Mouse (Mus musculus) heart, embryonic 10.5 days (tissue): ENCODE results near the gene Ilk. TPM values are rescaled to one million over a fixed set of nuclear protein-coding genes. Genes with fewer than 3 reads are reported as not detected.
"Not testable (repeated sequence)": the region's sequence is repeated elsewhere in the genome, so short reads cannot be mapped to it uniquely, and the experiment has no call there.

ENCODE experiments used
- DNase-seq: peaks from one replicate; pipeline ENCODE4 v3.0.0-alpha.2; 2017; ENCODE audit warnings: low spot score
- H3K27ac ChIP-seq: fragments of 300-500 bp; sonication (generic); 2 replicates; pipeline ENCODE4 v1.5.1; 2016; ENCODE audit warnings: mild to moderate bottlenecking
- H3K27me3 ChIP-seq: fragments of 300-500 bp; sonication (generic); 2 replicates; pipeline ENCODE4 v1.6.1; 2016; ENCODE audit warnings: mild to moderate bottlenecking; ENCODE audit not compliant: poor library complexity, insufficient read depth, severe bottlenecking
- H3K36me3 ChIP-seq: fragments of 300-500 bp; sonication (generic); 2 replicates; pipeline ENCODE4 v1.6.1; 2016; ENCODE audit warnings: mild to moderate bottlenecking, moderate library complexity
- H3K4me1 ChIP-seq: fragments of 300-500 bp; sonication (generic); 2 replicates; pipeline ENCODE4 v1.6.1; 2016; ENCODE audit warnings: mild to moderate bottlenecking
- H3K4me3 ChIP-seq: fragments of 300-500 bp; sonication (generic); 2 replicates; pipeline ENCODE4 v1.5.1; 2016; ENCODE audit warnings: mild to moderate bottlenecking, moderate library complexity
- H3K9me3 ChIP-seq: fragments of 300-500 bp; sonication (generic); 2 replicates; pipeline ENCODE4 v1.6.1; 2016; ENCODE audit warnings: mild to moderate bottlenecking, moderate library complexity
- WGBS: fragments of 180-500 bp; shearing (Covaris S2); methylation state at CpG from one replicate; pipeline ENCODE4 v1.1.7; 2016; 5-methylcytosine and 5-hydroxymethylcytosine counted together
- polyA plus RNA-seq: library from polyadenylated mRNA; unstranded; fragments of >200 nt; fragmentation: Nextera tagmentation; extraction: Ambion mirVana; gene quantifications from 2 replicates; pipeline ENCODE4 v1.2.1, GENCODE M21; 2016

Ilk gene
- 371 and 403 TPM in 2 replicates for polyA plus RNA-seq

- Histone ChIP-seq H3K36me3 (peaks cover 54% of the 10 kb centered on the region), H3K4me3 (peak within 1 kb of the TSS; percentile 92), H3K27ac (peak within 1 kb of the TSS; percentile 98), H3K27me3 (no peaks in the 10 kb centered on the region), H3K9me3 (no peaks in the 10 kb centered on the region), H3K4me1 (peaks cover 23% of the 10 kb centered on the region)
- WGBS: under 1% methylated on average over 61 of the region's 62 CpGs
- peak; percentile 96 for DNase-seq
These were observed at the start of gene Ilk for GRCm38 (mm10) chr7:105736264-105736901. Ilk (plus strand) TSS chr7:105736592.

DNA sequence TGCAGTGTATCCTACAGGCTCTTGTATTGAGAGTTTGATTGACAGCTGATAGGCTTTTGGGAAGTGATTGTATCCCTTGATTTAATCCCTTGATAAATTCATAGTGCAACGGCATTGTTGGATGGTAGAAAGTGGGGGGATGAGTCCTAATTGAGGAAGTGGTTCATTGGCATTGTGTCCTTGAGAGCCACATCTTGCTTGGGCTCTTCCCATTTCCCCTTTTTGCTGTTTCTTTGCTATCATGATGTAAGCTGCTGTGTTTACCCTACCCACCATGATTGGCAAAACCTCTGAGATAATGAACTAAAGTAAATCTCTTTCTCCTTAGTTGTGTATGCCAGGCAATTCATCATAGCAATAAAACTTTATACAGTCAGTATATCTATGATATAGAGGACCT lies 45.5 kb upstream of the Ilk start:
- Histone ChIP-seq H3K4me3 (no peak overlapping the region), H3K4me1 (no peaks in the 10 kb centered on the region), H3K27me3 (no peaks in the 10 kb centered on the region), H3K9me3 (no peaks in the 10 kb centered on the region), H3K36me3 (no peaks in the 10 kb centered on the region), H3K27ac (no peak overlapping the region)
- DNase-seq: no peak
- WGBS: 72% methylated on average over 1 of the region's 1 CpGs

DNA sequence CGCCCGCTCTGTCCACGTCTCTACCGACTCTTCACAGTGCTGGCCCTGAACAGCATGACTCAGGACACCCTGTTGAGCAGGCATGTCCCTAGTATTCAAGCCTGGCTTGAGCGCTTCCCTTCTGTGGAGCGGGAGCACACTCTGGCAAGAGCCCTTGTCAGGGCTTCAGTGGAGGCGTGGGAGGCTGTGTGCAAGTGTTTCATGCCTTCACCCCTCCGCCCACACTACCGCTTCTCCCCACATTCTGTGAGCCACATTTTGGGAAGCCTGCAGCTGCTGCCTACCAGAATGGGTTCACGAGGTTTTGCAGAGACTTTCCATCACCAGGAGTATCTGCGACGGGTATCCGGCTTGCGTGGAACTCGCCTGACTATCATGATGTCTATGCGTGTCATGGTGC lies 33.2 kb upstream of the Ilk start:
- Histone ChIP-seq H3K27ac (no peak overlapping the region), H3K27me3 (no peaks in the 10 kb centered on the region), H3K9me3 (no peaks in the 10 kb centered on the region), H3K4me1 (no peaks in the 10 kb centered on the region), H3K36me3 (no peaks in the 10 kb centered on the region), H3K4me3 (no peak overlapping the region)
- DNase-seq: no peak
- WGBS: 83% methylated on average over 16 of the region's 16 CpGs

DNA sequence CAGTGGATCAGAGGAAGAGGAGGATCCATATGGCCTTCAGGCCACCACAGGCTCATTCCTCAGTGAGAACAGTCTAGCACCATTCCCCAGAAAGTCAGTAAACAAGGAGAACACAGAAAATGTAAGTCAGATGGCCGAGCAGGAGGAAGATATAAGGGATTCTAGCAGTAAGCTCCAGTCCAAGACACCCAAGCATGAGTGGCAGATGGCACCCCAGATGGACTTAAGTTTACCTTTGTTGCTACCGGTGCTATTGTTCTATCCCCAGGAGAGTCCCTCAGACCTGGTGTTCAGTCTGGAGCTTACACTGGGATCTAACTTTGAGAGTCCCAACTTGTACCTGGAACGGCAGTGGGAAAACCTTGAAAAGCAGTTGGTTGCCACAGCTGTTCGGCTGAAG lies 32.6 kb upstream of the Ilk start:
- H3K4me3 ChIP-seq: no peak overlapping the region
- DNase-seq: no peak
- no peaks in the 10 kb centered on the region for H3K36me3 ChIP-seq
- no peaks in the 10 kb centered on the region for H3K27me3 ChIP-seq
- no peaks in the 10 kb centered on the region for H3K9me3 ChIP-seq
- H3K4me1 ChIP-seq: no peaks in the 10 kb centered on the region
- 82% methylated on average over 4 of the region's 4 CpGs for WGBS
- no peak overlapping the region for H3K27ac ChIP-seq

GRCm38 (mm10) chr7:105708733-105709132 lies 27.7 kb upstream of the Ilk start:
- Histone ChIP-seq H3K9me3 (no peaks in the 10 kb centered on the region), H3K27me3 (no peaks in the 10 kb centered on the region), H3K4me3 (no peak overlapping the region), H3K36me3 (no peaks in the 10 kb centered on the region), H3K27ac (no peak overlapping the region), H3K4me1 (no peaks in the 10 kb centered on the region)
- WGBS: 84% methylated on average over 5 of the region's 5 CpGs
- no peak for DNase-seq

DNA sequence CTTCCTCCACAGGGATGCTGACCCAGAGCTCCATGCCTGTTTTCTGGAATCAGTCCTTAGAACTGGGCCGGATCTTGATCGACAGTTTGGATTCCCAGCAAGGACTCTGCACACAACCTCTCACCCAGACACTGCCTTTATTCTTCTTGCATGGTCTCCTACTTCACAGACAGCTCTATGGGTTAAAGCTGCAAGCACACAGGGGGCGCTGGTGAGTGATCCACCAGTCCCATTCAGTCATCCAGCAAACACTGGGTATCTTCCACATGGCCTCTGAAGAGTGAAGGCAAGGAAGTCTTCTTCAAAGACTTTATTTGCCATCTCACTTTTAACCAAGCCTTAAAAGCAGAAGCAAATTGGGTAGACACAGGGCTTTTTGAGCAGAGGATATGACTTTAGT lies 21.0 kb upstream of the Ilk start:
- no peaks in the 10 kb centered on the region for H3K9me3 ChIP-seq
- H3K36me3 ChIP-seq: no peaks in the 10 kb centered on the region
- H3K4me3 ChIP-seq: no peak overlapping the region
- no peaks in the 10 kb centered on the region for H3K27me3 ChIP-seq
- H3K4me1 ChIP-seq: no peaks in the 10 kb centered on the region
- no peak for DNase-seq
- 53% methylated on average over 3 of the region's 3 CpGs for WGBS
- H3K27ac ChIP-seq: no peak overlapping the region

DNA sequence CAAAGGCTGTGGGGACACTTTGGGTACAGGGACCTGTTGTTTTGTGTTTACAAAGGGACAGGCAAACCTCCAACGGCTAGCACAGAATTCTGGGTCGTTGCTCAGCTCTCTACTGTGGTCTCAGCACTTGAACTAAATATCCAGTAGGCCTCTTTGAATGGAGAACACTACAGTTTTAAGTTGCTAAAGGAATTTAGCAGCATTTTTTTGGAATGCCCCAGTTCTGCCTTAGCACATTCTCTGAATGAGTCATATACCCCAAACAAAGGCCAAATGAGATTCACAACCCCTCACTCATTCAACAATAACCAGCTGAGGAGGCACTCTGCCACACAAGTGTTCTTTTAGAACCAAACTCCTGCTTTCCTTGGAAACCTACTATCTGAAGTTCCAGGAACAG lies 14.5 kb upstream of the Ilk start:
- 81% methylated on average over 2 of the region's 2 CpGs for WGBS
- H3K27ac ChIP-seq: no peak overlapping the region
- DNase-seq: no peak
- H3K4me3 ChIP-seq: no peak overlapping the region
- H3K9me3 ChIP-seq: no peaks in the 10 kb centered on the region
- no peaks in the 10 kb centered on the region for H3K4me1 ChIP-seq
- no peaks in the 10 kb centered on the region for H3K36me3 ChIP-seq
- no peaks in the 10 kb centered on the region for H3K27me3 ChIP-seq

DNA sequence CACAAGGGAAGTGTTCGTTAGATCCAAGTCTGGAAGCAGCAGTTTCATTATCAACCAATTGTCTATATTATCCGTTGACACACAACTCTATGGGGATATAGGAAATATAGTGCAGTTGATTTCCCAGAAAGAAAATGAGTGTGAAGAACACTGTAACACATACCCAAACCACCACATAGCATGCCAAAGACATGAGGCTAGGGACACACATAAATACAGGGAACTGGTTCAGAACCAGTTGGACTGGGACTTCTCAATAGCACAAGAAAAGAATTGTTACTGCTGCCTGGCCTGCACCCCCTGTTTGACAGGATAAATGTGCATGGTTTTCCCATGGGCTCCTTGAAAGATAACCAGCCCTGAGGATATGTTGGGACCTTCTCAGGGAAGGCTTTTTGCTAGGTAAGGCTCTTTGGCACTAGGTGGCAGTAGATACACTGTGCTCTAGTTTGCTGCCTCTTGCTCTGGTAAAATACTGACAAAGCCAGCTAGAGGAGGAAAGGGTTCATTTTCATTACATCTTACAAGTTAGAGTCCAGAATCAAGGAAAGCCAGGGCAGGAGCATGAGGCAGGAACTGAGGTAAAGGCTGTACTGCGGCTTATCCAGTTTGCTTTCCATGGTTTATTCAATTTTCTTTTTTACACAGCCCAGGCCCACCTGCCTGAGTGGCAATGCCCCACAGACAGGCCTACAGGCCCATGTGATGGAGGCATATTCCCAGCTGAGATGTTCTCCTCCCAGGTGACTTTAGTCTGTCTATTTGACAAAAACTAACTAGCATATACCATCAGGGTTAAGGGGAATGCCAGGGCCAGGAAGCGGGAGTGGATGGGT lies 10.0 kb upstream of the Ilk start:
- 76% methylated on average over 4 of the region's 4 CpGs for WGBS
- DNase-seq: no peak

GRCm38 (mm10) chr7:105726980-105727325 lies 9.4 kb upstream of the Ilk start:
- DNase-seq: no peak
- Histone ChIP-seq H3K36me3 (peaks cover 28% of the 10 kb centered on the region), H3K27me3 (no peaks in the 10 kb centered on the region), H3K9me3 (no peaks in the 10 kb centered on the region), H3K4me1 (no peaks in the 10 kb centered on the region), H3K4me3 (no peak overlapping the region), H3K27ac (no peak overlapping the region)
- 92% methylated on average over 4 of the region's 4 CpGs for WGBS

More for the DNA sequence above, 10.0 kb upstream of the Ilk start:
- Histone ChIP-seq H3K4me3 (no peak overlapping the region), H3K27me3 (no peaks in the 10 kb centered on the region), H3K27ac (no peak overlapping the region), H3K36me3 (peaks cover 22% of the 10 kb centered on the region), H3K4me1 (no peaks in the 10 kb centered on the region), H3K9me3 (no peaks in the 10 kb centered on the region)

DNA sequence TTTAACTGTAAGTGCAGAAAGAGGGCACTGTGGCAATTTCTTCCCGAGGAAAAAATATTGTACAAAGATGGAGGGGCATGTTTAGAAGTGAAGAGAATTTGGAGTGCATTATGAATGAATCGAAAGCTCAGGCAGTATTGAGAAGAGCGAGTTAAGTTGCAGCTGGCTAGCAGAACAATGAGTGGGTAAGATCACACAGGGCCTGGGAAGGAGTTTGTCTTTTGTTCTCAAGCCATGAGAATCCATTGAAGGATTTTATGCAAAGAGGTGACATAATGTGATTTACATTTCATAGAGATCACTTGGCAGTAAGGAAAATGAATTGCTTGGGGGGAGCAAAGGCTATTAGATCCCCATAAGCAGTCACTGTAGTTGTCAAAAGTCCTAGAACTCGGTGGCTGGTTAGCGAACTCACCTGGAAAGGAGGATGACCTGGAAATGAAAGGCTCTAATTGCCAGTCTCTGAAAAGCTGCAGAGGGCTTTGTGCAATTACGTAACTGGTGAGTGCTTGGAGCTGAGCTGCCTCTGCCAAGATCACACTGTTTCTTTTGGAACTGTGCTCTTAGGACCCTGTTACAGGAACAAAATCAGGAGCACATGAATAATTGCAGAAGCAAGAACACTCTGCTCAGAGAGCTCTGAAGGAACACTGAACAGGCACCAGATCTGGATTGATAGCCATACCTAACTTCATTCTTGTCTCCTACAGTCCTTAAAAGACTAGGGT lies 7.5 kb upstream of the Ilk start:
- Histone ChIP-seq H3K9me3 (no peaks in the 10 kb centered on the region), H3K4me1 (no peaks in the 10 kb centered on the region), H3K27me3 (no peaks in the 10 kb centered on the region), H3K36me3 (peaks cover 47% of the 10 kb centered on the region), H3K4me3 (no peak overlapping the region), H3K27ac (no peak overlapping the region)
- no peak for DNase-seq
- WGBS: 94% methylated on average over 6 of the region's 6 CpGs

GRCm38 (mm10) chr7:105733836-105734235 lies 2.6 kb upstream of the Ilk start:
- DNase-seq: no peak
- H3K27me3 ChIP-seq: no peaks in the 10 kb centered on the region
- WGBS: 95% methylated on average over 11 of the region's 11 CpGs
- no peak overlapping the region for H3K4me3 ChIP-seq
- no peaks in the 10 kb centered on the region for H3K9me3 ChIP-seq
- H3K36me3 ChIP-seq: peaks cover 58% of the 10 kb centered on the region
- no peak overlapping the region for H3K27ac ChIP-seq
- H3K4me1 ChIP-seq: peaks cover 10% of the 10 kb centered on the region

- no peak for DNase-seq
- Histone ChIP-seq H3K27ac (no peak overlapping the region), H3K27me3 (no peaks in the 10 kb centered on the region), H3K4me1 (peaks cover 20% of the 10 kb centered on the region), H3K9me3 (no peaks in the 10 kb centered on the region), H3K36me3 (peaks cover 53% of the 10 kb centered on the region), H3K4me3 (peak overlapping the region; percentile 92; the same call in 1 of the 2 replicates)
- WGBS: 87% methylated on average over 8 of the region's 8 CpGs
These were observed 1.6 kb upstream of the Ilk start for GRCm38 (mm10) chr7:105734826-105735225.

GRCm38 (mm10) chr7:105735464-105735863 lies 928 bp upstream of the Ilk start:
- H3K27me3 ChIP-seq, DNase-seq, H3K9me3 ChIP-seq: not testable (repeated sequence)
- H3K36me3 ChIP-seq: peaks cover 54% of the 10 kb centered on the region
- peaks cover 23% of the 10 kb centered on the region for H3K4me1 ChIP-seq
- H3K27ac ChIP-seq: peak overlapping the region; percentile 98
- peak overlapping the region; percentile 92 for H3K4me3 ChIP-seq
- WGBS: 40% methylated on average over 4 of the region's 4 CpGs
